Mouse (Mus musculus) lung, postnatal 4 days (tissue): ENCODE measurements around the gene Kif18b.

Experiments used
- DNase-seq, 2 experiments: peaks; one replicate each; pipeline ENCODE4 v3.0.0; 2021

Gene Kif18b

GRCm38 (mm10) chr11:102879558-102879957, 45.4 kb downstream of the Kif18b start:
- no peak for DNase-seq

GRCm38 (mm10) chr11:102874801-102875334, 50.1 kb downstream of the Kif18b start:
- no peak for DNase-seq

- peak in 1 of 2 experiments; percentile 66 for DNase-seq
Measured at GRCm38 (mm10) chr11:102864272-102864671, 60.7 kb downstream of the Kif18b start.

- DNase-seq, result no peak
Measured at GRCm38 (mm10) chr11:102859933-102860332, 65.0 kb downstream of the Kif18b start.

GRCm38 (mm10) chr11:102858951-102859350, 66.0 kb downstream of the Kif18b start:
- DNase-seq, result no peak

- no peak for DNase-seq
Measured at GRCm38 (mm10) chr11:102855941-102856340, 69.0 kb downstream of the Kif18b start.
